In genomic region chr5:139681832-139682630, GRCm38 (mm10) we compare ENCODE assay signal across 9 mouse cellular contexts. TPM values are rescaled to one million over a fixed set of nuclear protein-coding genes. Genes with fewer than 3 reads are reported as not detected.
DNase-seq lines count a peak whose midpoint lies in the region; ATAC-seq lines count a peak whose summit lies in the region.
"Had no signal": no experiment of that assay in that cellular context is flagged by ENCODE, and none has a peak within 500 bp of the region (broad histone marks: within the 10 kb centered on the region; RNA-seq: fewer than 3 reads in every experiment).

No protein-coding gene starts in this region.

- H3K4me1 ChIP-seq in forebrain, embryonic 12.5 days, result peaks cover 27% of the 10 kb centered on the region
- peaks cover 30% of the 10 kb centered on the region for H3K4me1 ChIP-seq in limb, embryonic 13.5 days

- H3K9me3 ChIP-seq in forebrain, embryonic 12.5 days, result no peaks in the 10 kb centered on the region
- no peaks in the 10 kb centered on the region for H3K9me3 ChIP-seq in limb, embryonic 13.5 days

- peak overlapping the region; percentile 75 for H3K27ac ChIP-seq in forebrain, embryonic 12.5 days
- H3K27ac ChIP-seq in limb, embryonic 13.5 days, result no peak overlapping the region; the same call in 1 of the 2 replicates

- peak; percentile 82 for ATAC-seq in forebrain, embryonic 12.5 days (ENCODE audit: low FRiP score)
- peak; percentile 20; the same call in 1 of the 2 replicates for ATAC-seq in limb, embryonic 13.5 days (ENCODE audit: low FRiP score, low read depth)

- H3K4me2 ChIP-seq in forebrain, embryonic 12.5 days, result peak overlapping the region; percentile 33
- peak overlapping the region; percentile 34 for H3K4me2 ChIP-seq in limb, embryonic 13.5 days (replicated peaks)

- no peaks in the 10 kb centered on the region for H3K36me3 ChIP-seq in forebrain, embryonic 12.5 days (replicated peaks)
- H3K36me3 ChIP-seq in limb, embryonic 13.5 days, result no peaks in the 10 kb centered on the region

- H3K27me3 ChIP-seq in forebrain, embryonic 12.5 days, result peaks cover 93% of the 10 kb centered on the region
- peaks cover 72% of the 10 kb centered on the region for H3K27me3 ChIP-seq in limb, embryonic 13.5 days

- peak; percentile 43 for DNase-seq in lung, postnatal 10 days
- no peak for DNase-seq in lung, adult 18-20 months
- DNase-seq in retina, embryonic 14.5 days (ENCODE audit: low spot score), result peak; percentile 45
- no peak for DNase-seq in urinary bladder, postnatal 10 days (ENCODE audit: low spot score)
- DNase-seq in adrenal gland, postnatal 4 days (ENCODE audit: low spot score in 2 of 2), result no peak
- DNase-seq in urinary bladder, adult 18-20 months (ENCODE audit: low spot score in 2 of 2), result no peak
- DNase-seq: kidney, adult 18-20 months had no signal

- 2% methylated on average over 20 of the region's 20 CpGs for WGBS in forebrain, embryonic 12.5 days
- 3% methylated on average over 20 of the region's 20 CpGs for WGBS in limb, embryonic 13.5 days

- H3K4me3 ChIP-seq in forebrain, embryonic 12.5 days (replicated peaks), result no peak overlapping the region
- H3K4me3 ChIP-seq in limb, embryonic 13.5 days, result no peak overlapping the region

- H3K9ac ChIP-seq in forebrain, embryonic 12.5 days, result no peak overlapping the region
- no peak overlapping the region for H3K9ac ChIP-seq in limb, embryonic 13.5 days

RNA-seq across cellular contexts. Expression of gene Micall2, which starts 54.1 kb away (rescaled TPM):
- polyA plus RNA-seq in forebrain, embryonic 12.5 days (2016; fragmentation: Nextera tagmentation; extraction: Ambion mirVana), result 6.2 and 6.5 TPM in 2 replicates
- 5.4 and 5.9 TPM in 2 replicates for polyA plus RNA-seq in limb, embryonic 13.5 days (2015; fragmentation: Nextera tagmentation; extraction: Ambion mirVana)
- 10 to 100 TPM; 13.4 to 13.7 TPM for total RNA-seq in adrenal gland, postnatal 4 days (2021)

Comparison
In these comparisons a context has a peak if more than half of its experiments do, and no peak if none do; other contexts are left out.
1. DNase-seq: peak in lung, postnatal 10 days (single experiment) and retina, embryonic 14.5 days (single experiment); none in lung, adult 18-20 months (0 of 2), urinary bladder, postnatal 10 days (single experiment), adrenal gland, postnatal 4 days (0 of 2) and urinary bladder, adult 18-20 months (0 of 2).